Mouse (Mus musculus): ENCODE data around the gene Dpp6.

The Dpp6 gene

DNA sequence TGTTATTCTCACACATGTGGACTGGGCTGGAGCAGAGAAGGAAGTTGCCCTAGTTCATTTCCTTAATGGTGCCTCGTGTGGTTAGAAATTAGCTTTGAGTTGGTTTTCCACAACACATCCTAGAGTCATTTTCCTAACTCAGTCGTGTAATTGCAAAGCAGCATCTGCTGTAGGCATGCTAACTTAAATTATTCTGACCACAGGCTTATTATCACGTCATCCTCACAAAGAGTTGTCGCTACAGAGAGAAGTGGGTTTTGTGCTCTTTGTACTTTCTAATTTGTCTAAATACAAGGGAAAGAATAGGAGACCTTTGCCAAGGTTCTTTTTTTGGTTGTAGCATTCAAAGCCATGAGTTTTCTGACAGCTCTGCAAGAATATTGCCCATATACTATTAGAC lies 469.9 kb downstream of the Dpp6 start:
- no peak for DNase-seq (ENCODE audit: low read depth, low spot score)

DNA sequence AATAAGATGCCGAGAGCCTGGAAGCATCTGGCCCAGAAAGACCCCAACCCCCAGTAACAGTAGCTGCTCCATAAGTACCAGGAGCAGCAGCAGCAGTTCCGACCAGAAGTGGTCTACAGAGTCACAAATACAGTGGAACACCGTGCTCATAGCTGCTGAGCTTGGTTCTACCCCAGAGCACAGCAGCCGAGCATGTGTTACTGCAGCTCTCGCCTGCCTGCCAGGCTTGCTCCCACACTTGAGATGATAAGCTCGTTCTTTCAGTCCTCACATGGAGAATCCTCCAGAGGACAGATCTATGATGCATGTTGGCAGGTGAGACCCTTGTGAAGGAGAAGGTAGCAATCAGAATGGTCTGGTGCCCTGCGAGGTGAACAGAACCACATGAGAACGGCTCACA lies 474.4 kb downstream of the Dpp6 start:
- DNase-seq (ENCODE audit: low read depth, low spot score) = no peak

DNA sequence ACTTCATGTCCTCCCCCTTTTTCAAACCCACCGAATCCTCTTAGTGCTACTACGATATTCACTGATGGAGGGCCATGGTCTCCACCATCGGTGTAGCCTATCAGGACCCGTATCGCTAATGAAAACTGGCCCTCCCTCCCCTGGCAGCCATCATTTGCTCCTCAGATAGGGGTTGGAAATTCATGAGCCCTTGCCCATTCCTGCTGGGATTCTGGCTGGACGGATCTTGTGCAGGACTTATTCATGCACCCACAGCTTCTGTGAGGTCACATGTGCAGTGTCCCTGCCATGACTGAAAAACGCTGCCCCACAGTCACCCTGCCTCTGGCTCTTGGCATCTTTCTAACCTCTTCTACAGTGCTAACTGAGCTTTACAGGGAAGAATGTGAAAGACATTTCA lies 475.2 kb downstream of the Dpp6 start:
- no peak for DNase-seq (ENCODE audit: low read depth, low spot score)

DNA sequence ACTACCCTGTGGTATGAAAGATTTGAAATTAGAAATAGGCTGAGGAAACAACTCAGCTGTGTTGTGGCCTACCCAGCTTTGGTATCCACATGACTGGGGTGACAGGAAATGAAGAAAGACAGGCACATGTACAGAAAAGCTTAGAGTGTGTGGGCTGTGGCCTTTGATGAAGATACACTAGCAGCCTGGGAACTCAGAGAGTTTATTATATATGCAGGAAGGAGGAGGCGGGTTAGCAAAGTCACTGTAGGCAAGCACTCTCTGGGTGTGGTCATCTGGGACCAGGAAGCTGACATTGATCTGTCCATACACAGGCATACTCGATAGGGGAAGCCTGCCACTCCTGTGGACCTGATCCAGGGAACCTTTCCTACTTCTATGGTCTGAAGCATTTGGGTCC lies 487.1 kb downstream of the Dpp6 start:
- no peak for DNase-seq (ENCODE audit: low read depth, low spot score)

DNA sequence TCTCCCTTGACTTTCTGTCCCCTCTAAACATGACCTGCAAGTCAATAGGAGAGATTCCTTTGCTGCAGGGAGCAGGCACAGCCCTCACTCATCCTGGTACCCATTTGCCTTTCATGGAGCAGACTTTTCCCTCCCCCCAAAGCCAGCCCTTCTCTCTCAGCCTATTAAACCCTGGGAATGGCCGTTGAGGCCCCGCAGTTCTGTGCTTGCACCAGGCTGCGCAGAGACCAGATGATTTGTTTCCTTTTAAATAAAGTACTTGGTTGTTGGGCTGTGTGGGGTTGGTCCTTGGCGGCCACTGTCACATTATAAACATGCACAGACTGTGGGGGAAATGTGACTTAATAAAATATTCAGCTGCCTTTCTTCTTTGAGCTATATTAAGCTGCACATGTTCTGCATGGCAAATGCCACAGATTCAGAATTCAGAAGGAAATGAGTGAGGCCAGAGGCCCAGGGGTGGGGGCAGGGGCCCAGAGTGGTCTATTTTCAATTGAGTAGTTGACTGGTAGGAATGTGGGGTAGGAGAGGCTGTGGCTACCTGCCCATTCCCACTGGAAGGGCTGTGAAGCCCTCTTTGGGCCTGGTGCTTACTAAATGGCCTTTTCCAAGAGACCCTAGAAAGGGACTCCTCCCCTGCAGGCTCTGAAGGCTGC lies 489.6 kb downstream of the Dpp6 start:
- no peak for DNase-seq (ENCODE audit: low read depth, low spot score)

DNA sequence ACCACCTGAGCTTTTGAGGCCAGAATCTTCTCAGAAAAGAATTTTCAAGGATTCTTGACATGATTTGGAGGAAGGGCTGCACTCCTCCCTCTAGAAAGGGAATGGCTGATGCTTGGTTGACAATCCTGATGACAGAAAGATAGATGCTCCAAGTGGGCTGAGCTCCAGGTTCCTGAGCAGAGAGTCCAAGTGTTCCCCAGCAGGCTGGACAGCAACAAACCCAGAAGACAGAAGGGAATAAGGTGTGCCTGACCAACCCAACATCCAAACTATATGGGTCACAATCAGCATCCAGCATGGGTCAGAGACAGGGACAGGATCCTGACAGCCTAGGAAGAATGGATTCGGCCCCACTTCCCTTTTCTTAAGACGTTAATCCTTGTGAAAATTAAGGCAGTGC lies 493.2 kb downstream of the Dpp6 start:
- DNase-seq (ENCODE audit: low read depth, low spot score) = no peak

DNA sequence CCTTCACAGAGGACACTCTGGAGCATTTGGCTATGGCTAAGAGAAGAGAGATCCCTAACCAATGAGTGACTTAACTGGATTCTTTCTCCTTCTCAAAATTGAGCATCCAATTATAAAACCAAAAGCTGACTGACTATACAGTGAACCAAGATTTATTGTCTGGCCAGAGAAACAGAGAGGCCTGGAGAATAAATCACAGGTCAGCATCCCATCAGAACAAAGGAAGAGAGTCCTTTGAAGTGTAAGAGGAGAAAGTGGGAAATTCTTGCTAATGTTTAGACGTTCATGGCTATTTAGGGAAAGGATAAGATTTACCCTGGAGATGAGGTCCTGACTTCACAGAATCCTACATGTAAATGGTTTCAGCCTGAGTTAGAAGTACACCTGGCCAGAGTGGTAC lies 499.7 kb downstream of the Dpp6 start:
- DNase-seq (ENCODE audit: low read depth, low spot score) = no peak

DNA sequence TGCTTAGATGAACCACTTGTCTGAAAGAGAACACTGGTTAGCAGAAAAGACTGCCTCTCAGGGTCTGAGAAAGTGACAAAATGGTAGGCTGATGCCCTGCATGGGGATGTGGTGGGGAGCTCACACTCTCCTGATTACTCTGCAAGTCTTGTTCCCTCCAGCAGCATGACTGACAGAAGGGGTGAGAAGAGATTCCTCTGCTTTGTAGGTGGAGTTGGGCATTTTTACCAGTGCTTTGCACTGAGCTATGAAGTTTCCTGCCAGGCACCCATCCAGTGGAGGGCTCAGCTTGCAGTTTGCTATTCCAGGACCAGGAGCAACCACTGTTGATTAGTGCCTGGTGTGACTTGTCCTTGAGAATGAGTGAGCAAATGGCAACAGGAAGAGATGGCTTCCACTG lies 500.3 kb downstream of the Dpp6 start:
- no peak for DNase-seq (ENCODE audit: low read depth, low spot score)

DNA sequence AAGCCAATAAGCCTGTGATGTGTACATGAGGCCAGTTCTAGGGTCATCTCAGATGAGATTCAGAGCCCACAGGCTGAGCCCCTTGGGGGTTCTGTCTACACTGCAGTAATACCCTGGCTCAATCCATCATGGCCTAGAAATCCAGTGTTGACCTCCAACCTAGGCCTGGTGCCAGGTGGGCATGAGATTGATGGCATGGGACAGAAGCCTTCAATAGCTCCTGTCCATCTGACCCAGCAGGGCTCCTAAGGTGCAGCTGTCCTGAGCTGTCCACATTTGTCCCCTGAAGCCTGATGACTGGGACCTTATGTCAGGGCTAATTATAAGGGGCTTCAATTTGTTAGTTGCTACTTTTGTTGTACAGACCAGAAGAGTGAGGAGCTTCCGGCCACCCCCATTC lies 500.8 kb downstream of the Dpp6 start:
- DNase-seq (ENCODE audit: low read depth, low spot score) = no peak

DNA sequence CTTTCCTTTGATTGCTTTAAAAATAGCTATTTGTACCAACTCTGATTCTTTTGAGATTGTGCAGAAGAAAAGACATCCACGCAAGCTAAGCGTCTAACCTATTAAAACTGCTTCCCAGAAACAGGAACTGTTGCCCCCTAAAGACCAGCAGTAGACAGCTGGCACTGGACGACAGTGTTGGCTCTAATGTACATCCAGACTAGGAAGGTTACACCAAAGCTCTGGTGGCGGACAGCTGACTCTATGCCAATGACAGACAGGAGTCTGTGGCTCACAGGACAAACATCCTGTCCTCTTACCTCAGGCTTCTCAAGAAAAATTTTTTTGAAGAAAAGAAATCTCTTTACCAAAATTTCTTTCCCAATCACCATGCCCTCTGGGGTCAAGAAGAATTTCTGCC lies 502.7 kb downstream of the Dpp6 start:
- DNase-seq (ENCODE audit: low read depth, low spot score) = no peak

DNA sequence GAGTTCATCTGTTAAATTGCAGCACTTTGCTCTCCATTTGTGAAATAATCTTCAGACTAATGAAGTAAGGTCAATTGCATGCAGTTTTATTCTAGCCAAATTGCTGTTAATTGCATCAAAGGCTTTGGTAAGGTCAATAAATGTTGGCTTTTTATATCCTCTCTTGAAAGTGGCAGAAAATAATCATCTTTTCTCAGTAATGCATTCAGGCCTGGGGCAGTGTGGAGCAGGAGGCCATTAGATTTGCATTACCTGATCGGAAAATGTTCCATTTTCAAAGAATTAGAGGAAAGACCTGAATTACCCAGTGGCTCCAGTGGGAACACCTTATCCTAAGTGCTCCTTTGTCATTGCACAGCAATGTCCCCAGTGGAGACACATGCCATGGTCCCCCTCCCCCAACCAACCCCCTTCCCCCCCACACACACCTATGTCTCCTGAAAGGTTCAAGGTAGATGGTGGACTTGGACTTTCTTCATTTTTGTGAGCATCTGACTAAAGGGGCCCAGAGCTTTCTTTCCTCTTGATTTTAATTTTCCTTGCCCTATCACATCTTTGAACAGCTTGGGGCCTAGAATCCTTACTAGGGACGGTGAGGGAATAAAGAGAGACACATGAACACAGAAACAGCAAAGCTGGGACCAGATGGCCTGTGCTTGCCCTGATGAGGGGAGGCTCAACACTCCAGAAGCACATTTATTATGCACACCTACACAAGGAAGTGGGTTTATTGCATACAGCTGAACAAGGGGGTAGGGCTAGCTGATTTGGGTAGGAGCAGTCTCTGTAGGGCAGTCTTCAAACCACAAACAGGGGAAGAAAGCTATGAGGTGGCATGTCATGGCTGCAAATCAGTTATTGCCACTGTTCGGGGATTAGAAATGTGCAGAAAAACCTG lies 506.1 kb downstream of the Dpp6 start:
- DNase-seq (ENCODE audit: low read depth, low spot score) = no peak

DNA sequence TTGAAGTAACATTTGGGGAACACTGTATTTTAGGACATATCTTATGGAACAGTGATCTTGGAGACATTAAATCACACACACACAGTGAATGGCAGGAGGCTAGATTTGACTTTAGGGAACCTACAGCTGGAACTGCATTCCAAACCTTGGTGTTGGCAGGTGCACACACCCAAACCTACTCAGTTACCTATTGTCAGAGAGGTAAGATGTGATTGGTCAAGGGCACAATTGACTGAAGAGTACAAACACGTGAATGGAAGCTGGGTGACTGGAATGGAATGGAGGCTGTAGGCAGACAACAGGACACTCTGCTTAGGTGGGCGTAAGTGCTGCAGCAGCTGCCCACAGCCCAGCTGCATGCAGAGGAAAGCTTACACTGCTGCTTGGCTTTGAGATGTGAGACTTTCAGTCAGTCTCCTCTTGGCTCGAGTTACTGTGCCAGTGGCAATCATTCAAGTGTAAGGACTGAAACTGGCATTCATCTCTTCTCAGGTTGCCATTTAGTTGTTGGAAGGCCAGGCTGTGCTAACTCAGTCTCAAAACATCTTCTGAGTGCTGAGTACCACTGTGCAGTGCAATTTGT lies 507.4 kb downstream of the Dpp6 start:
- no peak for DNase-seq (ENCODE audit: low read depth, low spot score)

DNA sequence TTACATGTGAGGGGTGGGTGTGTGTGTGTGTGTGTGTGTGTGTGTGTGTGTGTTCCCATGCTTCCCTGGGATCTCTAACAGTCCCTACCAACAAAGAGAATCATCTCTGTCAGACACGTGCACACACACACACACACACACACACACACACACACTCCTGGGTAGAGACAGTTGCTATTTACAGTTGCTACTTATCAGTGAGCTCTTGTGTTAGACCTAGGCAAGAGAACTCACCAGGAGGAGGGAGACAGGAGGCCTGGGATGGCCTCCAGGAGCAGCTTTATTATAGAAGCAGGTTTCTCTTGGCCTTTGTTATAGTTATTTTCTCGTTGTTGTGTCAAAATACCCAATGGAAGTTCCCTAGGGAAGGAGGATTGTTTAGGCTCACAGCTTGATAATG lies 519.7 kb downstream of the Dpp6 start:
- DNase-seq (ENCODE audit: low read depth, low spot score) = no peak

DNA sequence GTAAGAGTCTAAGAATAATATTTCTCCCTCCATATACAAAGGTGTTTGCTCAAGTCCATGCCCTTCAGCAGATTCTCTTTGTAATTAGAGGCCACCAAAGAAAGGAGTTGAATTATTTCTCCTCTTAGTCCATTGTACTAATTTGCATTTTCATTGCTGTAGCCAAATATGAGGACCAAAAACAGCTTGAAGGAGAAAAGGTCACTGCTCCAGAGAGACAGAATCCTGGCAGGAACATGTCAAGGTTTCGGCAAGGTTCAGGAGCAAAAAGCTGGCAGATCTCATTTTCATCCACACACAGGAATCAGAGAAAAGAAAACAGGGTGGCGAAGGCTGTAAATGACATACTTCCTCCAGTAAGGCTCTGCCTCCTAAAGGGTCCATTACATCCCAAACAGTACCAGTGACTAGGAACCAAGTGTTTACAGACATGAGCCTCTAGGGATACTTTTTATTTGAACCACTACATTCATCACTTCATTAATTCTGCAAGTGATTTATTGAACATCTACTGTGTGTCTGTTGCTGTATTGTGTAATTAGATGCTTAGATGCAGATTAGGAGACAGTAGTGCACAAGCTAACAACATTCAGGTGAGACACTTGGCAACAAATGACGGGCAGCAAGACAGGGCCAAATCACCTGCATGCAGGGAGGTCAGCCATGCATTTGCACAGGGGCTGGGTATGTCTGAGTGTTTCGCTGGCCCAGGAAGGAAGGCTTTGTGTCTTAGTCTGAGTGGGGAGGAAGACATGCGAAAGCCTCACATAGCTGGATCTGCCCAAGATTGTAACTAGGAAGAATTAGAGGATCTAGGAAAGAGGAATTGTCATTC lies 522.4 kb downstream of the Dpp6 start:
- DNase-seq (ENCODE audit: low read depth, low spot score) = no peak

DNA sequence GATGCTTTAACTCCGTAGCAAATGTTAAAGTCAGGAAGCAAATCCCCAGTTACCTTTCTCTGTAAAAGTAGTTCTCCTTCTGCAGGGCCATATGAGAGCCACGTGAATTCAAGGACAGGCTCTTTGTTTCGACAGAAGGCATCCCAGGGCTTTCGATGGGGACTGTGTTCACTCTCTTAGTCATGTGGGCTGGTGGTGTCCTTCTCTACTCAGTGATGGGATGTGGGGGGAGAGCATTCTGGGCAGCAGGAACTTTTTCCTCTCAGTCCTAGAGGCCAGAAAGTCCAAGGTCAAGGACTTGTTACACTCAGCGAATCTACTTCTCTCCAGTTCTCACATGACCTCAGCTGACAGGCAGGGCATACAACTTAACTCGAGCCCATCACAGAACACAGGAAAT lies 525.3 kb downstream of the Dpp6 start:
- DNase-seq (ENCODE audit: low read depth, low spot score) = no peak

DNA sequence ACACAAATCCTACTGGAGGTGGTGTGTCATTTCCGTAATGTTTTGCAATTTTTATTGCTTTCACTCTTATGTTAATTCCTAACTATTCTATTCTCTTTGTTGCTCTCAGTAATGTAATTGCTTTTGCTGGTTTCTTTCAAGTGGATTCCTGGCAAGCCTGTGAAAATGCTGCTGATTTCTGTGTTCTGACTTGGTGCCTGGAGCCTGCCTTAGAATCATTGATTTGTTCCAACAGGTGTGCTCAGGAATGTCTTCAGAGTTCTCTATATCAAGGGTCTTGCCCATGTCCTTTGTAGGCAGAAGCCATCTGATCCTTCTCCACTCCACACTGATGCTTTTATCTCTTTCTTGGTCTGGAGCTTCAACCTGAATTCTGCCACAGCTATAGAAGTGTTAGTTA lies 526.6 kb downstream of the Dpp6 start:
- DNase-seq (ENCODE audit: low read depth, low spot score) = no peak

DNA sequence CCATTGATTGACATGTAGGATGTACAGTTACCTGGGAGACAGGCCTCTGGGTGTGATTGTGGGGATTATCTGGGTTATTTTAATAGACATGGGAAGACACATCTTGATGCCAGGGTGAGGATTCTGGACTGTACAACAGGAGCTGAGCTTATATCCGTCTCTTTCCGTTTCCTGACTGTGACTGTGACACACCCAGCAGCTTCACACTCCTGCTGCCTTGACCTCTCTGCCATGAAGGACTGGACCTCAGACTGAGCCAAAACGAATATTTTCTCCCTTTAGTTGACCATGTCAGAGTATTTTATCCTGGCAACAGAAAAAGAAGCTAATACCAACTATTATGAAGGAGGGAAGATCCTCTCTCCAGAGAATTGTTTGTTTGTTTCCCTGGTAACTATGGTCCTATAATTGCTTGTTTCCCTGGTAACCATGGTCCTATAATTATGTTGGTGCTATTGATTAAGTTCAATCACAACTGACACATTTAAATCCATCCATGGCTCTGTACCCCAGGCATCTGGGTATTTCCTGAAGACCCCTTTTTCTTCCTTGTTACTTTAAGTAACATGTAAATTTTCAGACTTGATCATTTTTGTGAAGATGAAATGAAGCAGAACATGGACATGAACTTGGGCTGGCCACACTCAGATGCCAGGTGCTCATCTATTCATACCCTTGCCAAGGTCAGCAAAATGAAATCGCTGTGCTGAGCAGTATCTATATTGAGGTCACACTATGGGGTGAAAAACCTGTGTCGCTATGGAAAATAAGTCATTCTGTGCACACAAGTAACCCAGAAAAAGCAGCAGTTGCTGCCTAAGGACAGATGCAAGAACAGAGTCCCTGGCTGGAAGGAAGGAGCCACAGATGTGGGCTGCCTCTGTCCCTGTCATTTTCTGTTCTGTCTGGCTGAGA lies 531.4 kb downstream of the Dpp6 start:
- peak; percentile 2 for DNase-seq (ENCODE audit: low read depth, low spot score)

DNA sequence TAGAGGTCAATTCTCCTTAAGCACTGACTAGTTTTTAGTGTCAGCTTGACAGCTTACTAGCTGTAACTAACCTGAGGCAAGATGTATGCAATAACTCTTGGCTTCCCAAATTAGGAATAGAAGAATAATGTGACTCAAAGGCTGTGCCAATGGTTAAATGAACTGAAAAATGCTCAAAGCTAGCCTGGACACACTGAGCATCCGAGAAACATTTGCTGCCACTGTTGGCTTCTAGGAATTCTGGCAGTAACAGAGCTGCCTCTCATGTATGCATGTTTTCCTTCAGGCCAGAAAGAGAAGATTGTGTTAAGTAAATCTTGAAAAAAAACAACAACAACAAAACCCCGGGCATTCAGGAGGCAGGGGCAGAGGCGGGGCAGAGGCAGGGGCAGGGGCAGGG lies 540.6 kb downstream of the Dpp6 start:
- no peak for DNase-seq (ENCODE audit: low read depth, low spot score)

DNA sequence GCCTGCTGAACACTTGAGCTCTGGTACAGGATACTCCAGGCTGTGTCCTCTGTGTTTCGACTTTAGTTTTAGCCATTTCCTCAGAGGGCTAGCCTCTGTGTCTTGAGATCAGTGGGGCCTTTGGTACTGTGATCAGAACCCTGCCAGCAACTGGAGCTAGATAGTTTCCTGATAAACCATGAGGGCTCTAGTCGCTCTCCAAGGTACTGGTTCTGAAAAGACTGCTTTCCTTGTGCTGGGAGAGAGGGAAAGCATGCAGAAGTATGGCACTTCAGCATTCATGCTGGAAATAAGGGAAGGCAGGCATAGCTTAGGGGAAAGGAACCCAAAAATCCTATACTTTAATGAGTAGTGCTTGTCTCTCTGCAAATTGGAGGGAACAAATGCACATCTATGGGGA lies 548.9 kb downstream of the Dpp6 start:
- DNase-seq (ENCODE audit: low read depth, low spot score) = peak; percentile 2

DNA sequence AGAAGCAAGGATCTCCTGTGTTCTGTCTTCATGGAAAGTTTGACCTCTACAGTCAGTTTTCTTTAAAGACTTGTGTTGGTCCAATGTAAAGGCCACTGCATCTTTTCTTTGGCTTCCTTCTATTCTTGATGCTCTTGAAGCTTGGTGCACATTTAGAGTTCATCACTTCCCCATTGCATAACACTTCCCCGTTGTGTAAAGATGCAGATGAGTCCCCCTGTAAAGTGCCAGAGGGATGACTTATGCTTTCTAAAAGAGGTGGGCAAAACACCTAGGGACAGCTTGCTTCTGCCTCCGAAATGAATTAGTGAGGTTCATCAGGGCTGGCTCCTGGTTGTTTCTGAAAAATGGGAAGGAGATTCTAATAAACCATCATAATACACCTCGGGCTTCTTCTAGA lies 553.8 kb downstream of the Dpp6 start:
- DNase-seq (ENCODE audit: low read depth, low spot score) = no peak

DNA sequence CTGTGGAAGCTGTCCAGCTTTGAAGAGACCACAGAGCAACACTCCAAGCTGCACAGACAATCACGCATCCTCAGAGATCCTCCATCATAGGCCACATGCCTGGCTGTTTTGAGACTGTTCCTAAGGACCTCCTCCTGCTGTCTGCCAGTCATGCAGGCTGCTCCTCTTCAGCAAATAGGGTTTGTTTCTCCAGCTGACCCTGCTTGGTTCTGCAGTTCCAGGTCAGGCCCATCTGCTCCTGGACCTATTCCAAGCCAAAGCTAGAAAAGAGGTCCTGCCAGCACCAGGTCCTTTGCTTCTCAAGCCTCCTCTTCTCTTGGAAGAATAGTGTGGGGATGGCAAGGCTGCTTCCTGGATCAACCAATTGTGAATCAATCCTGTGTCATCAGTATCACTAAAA lies 556.9 kb downstream of the Dpp6 start:
- DNase-seq (ENCODE audit: low read depth, low spot score) = no peak
